Mouse (Mus musculus) liver, embryonic 13.5 days (tissue): ENCODE data around the gene Gnas. TPM values are rescaled to one million over a fixed set of nuclear protein-coding genes. Genes with fewer than 3 reads are reported as not detected.

Source experiments
- ATAC-seq: fragments of 200-750 bp; cut with Nextera tagmentation; 2 replicates; pipeline ENCODE4 v1.8.0; 2017; ENCODE audit warnings: low read depth, mild to moderate bottlenecking, moderate number of reproducible peaks, moderate library complexity
- DNase-seq: peaks from one replicate; pipeline ENCODE4 v3.0.0; 2022
- H3K27ac ChIP-seq: fragments of 300-500 bp; sonication (generic); 2 replicates; pipeline ENCODE4 v1.5.1; 2015; ENCODE audit warnings: moderate library complexity, mild to moderate bottlenecking, inconsistent platforms
- H3K27me3 ChIP-seq: fragments of 300-500 bp; sonication (generic); 2 replicates; pipeline ENCODE4 v1.6.1; 2015; ENCODE audit warnings: mild to moderate bottlenecking, inconsistent platforms
- H3K36me3 ChIP-seq: fragments of 300-500 bp; sonication (generic); 2 replicates; pipeline ENCODE4 v1.6.1; 2015; ENCODE audit warnings: mild to moderate bottlenecking, inconsistent platforms
- H3K4me1 ChIP-seq: fragments of 300-500 bp; sonication (generic); replicated peaks from 2 replicates; pipeline ENCODE4 v1.6.1; 2015; ENCODE audit warnings: inconsistent platforms
- H3K4me2 ChIP-seq: fragments of 300-500 bp; sonication (generic); 2 replicates; pipeline ENCODE4 v1.6.1; 2015; ENCODE audit warnings: inconsistent platforms, mild to moderate bottlenecking, moderate library complexity
- H3K4me3 ChIP-seq: fragments of 300-500 bp; sonication (generic); replicated peaks from 2 replicates; pipeline ENCODE4 v1.5.1; 2015; ENCODE audit warnings: mild to moderate bottlenecking, inconsistent platforms
- H3K9ac ChIP-seq: fragments of 300-500 bp; sonication (generic); 2 replicates; pipeline ENCODE4 v1.6.1; 2015; ENCODE audit warnings: mild to moderate bottlenecking, inconsistent platforms
- H3K9me3 ChIP-seq: fragments of 300-500 bp; sonication (generic); replicated peaks from 2 replicates; pipeline ENCODE4 v1.6.1; 2016; ENCODE audit warnings: inconsistent platforms
- WGBS: fragments of 180-500 bp; shearing (Covaris S2); methylation state at CpG from one replicate; pipeline ENCODE4 v1.1.7; 2015; ENCODE audit not compliant: insufficient replicate concordance; 5-methylcytosine and 5-hydroxymethylcytosine counted together
- microRNA counts: library from miRNA; unstranded; fragments of <30 nt; microRNA quantifications from one replicate; lab custom pipeline; 2016
- microRNA-seq: library from miRNA; unstranded; fragments of <30 nt; microRNA quantifications from one replicate; pipeline ENCODE4, GENCODE M21; 2016
- polyA plus RNA-seq: library from polyadenylated mRNA; unstranded; fragments of >200 nt; fragmentation: Nextera tagmentation; extraction: Ambion mirVana; gene quantifications from 2 replicates; pipeline ENCODE4 v1.2.1, GENCODE M21; 2015

Gene Gnas
- polyA plus RNA-seq, 1 experiment from 2014 or later: 343 TPM

DNA sequence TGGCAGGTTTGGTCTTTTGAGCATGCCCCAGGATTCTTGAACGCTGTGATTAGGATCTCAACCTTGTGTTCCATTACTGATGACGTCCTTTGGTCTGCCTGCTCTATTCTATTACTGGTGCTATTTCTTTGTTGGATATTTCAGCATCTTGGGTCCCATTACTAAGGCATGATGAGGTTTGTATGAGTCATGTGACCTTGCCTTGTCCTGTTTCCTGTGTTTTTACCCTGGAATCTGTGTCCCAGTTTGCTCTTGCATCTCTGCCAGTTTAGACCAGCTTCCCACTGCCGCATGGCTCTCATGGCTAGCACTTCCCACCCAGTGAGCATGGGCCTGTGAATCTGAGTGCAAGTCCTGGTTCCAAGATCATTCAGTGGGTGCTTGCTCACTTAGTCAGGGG, 107.8 kb downstream of the Gnas start:
- Histone ChIP-seq H3K9ac (no peak overlapping the region), H3K4me2 (no peak overlapping the region), H3K9me3 (no peaks in the 10 kb centered on the region), H3K27me3 (no peaks in the 10 kb centered on the region; the same call in 1 of the 2 replicates), H3K27ac (no peak overlapping the region), H3K4me3 (no peak overlapping the region), H3K36me3 (no peaks in the 10 kb centered on the region), H3K4me1 (no peaks in the 10 kb centered on the region)
- DNase-seq (no peak), ATAC-seq (no peak)
- 70% methylated on average over 3 of the region's 3 CpGs for WGBS

DNA sequence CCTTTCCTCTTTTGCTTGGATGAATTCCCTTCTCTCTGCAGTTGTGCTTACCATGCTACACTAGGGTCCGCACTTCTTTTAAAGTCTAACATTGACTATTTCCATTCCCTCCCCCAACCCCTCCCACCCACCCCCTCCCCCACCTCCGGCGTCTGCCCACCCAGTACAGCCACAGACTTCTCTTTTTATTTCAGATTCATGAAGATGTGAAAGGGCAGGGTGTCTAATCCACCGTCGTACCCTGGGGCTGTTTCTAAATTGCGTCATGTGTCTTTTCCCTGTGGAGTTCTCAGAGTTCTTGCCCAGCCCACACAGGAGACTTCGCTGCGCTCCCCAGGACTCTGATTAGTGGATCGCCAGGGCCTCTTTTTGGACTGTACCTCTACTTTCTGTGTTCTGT, 108.4 kb downstream of the Gnas start:
- Histone ChIP-seq H3K4me2 (no peak overlapping the region), H3K4me3 (no peak overlapping the region), H3K27me3 (no peaks in the 10 kb centered on the region; the same call in 1 of the 2 replicates), H3K27ac (no peak overlapping the region), H3K9me3 (no peaks in the 10 kb centered on the region), H3K4me1 (no peaks in the 10 kb centered on the region), H3K9ac (no peak overlapping the region), H3K36me3 (no peaks in the 10 kb centered on the region)
- ATAC-seq: no peak
- 62% methylated on average over 9 of the region's 9 CpGs for WGBS
- DNase-seq: no peak

DNA sequence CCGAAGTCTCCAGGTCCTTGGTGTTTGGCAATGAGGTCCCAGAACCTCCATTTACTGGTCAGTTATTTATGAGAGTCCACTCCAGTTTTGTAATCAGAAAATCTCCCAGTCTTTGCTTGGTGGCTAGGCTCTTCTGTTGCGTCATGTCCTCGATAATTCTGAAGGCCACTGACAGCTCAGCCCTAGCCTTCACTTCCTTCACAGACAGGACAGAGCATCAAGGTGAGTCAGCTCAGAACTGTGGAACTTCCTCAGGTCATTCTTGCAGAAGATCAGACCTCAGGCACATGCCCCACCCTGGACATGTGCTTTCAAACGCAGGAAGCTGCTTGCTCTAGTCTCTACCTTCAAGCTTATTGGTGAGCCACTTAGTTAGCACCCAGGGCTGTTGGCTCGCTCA, 109.3 kb downstream of the Gnas start:
- DNase-seq: no peak
- 45% methylated on average over 5 of the region's 5 CpGs for WGBS
- H3K4me3 ChIP-seq: no peak overlapping the region

More for the DNA sequence above, 109.3 kb downstream of the Gnas start:
- H3K36me3 ChIP-seq: no peaks in the 10 kb centered on the region
- no peak overlapping the region for H3K4me2 ChIP-seq
- H3K27ac ChIP-seq: no peak overlapping the region
- no peaks in the 10 kb centered on the region for H3K4me1 ChIP-seq
- no peak for ATAC-seq
- no peak overlapping the region for H3K9ac ChIP-seq
- H3K27me3 ChIP-seq: no peaks in the 10 kb centered on the region
- no peaks in the 10 kb centered on the region for H3K9me3 ChIP-seq

MicroRNAs within 50 kb of the gene (microRNA counts, 519-probe panel; counts per million panel counts)
- microRNA mmu-miR-296-3p (lab: Ali Mortazavi, UCI) (114 counts per million), microRNA mmu-miR-296-5p (lab: Ali Mortazavi, UCI) (4,661 counts per million, percentile 45 among the panel's probes with 10 or more counts), microRNA mmu-miR-298 (lab: Ali Mortazavi, UCI) (114 counts per million)

Small RNA genes within 50 kb of the gene (microRNA-seq; reads per million reads assigned to microRNA genes)
- gene Gm27591: not detected
- 4,780 reads per million, percentile 88 among the genes with 10 or more reads in this experiment for gene Mir296
- 2,646 reads per million, percentile 84 among the genes with 10 or more reads in this experiment for gene Mir298

Other genes with a start within 250 kb of the Gnas start
- gene Stx16, start 208.0 kb upstream of the Gnas start, polyA plus RNA-seq: 3.2 and 3.3 TPM in 2 replicates
- gene Npepl1, start 174.0 kb upstream of the Gnas start, polyA plus RNA-seq: 29.8 and 31.1 TPM in 2 replicates
- 36.1 and 43.2 TPM in 2 replicates for gene Gm20721, start 62.4 kb downstream of the Gnas start, polyA plus RNA-seq
- gene Nelfcd, start 131.5 kb downstream of the Gnas start, polyA plus RNA-seq: 75.2 and 82.0 TPM in 2 replicates
- 103 and 111 TPM in 2 replicates for gene Ctsz, start 154.7 kb downstream of the Gnas start, polyA plus RNA-seq
- gene Tubb1, start 166.4 kb downstream of the Gnas start, polyA plus RNA-seq: 36.2 and 38.2 TPM in 2 replicates
- gene Atp5e, start 179.8 kb downstream of the Gnas start, polyA plus RNA-seq: 445 and 472 TPM in 2 replicates
- 115 and 131 TPM in 2 replicates for gene Prelid3b, start 188.8 kb downstream of the Gnas start, polyA plus RNA-seq